Mouse (Mus musculus) adrenal gland, adult 8-10 months (tissue): ENCODE data around the gene Spib. TPM values are rescaled to one million over a fixed set of nuclear protein-coding genes. Genes with fewer than 3 reads are reported as not detected.

ENCODE experiments used
- DNase-seq: peaks from one replicate; pipeline ENCODE4 v3.0.0; 2022
- total RNA-seq, 4 experiments: library from RNA; stranded (reverse); gene quantifications; 2 replicates each; pipeline ENCODE4 v1.2.4; 2022

Spib gene
- total RNA-seq, 4 experiments from 2014 or later, result 0.32 to 0.77 (median 0.43) TPM

DNA sequence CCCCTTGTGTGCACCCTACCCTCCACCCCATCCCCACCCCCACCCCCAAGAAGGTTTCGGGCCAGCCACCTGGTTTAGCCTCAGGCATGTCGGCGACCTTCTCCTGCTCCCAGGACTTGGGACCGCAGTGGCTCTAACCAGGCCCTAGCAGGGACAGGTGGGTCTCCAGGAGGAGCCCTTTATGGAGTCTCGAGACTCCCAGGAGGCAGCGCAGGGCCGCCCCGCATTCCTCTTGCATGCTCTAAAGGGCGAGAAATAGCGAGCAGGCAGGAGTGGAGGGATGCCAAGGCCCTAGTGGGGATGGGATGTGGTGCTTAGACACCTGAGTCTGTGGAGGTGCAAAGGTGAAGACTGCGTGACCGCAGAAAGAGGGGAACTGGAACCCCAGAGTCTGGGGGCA lies 7.4 kb downstream of the Spib start, which contains the start of gene Mybpc2:
Gene Mybpc2 (minus strand): TSS at position 155 of the 400 bp plus-strand sequence.
- no peak for DNase-seq

- no peak for DNase-seq
These were observed 8.8 kb downstream of the Spib start for GRCm38 (mm10) chr7:44523056-44523455.

GRCm38 (mm10) chr7:44521710-44522109 lies 10.2 kb downstream of the Spib start:
- DNase-seq, result no peak

DNA sequence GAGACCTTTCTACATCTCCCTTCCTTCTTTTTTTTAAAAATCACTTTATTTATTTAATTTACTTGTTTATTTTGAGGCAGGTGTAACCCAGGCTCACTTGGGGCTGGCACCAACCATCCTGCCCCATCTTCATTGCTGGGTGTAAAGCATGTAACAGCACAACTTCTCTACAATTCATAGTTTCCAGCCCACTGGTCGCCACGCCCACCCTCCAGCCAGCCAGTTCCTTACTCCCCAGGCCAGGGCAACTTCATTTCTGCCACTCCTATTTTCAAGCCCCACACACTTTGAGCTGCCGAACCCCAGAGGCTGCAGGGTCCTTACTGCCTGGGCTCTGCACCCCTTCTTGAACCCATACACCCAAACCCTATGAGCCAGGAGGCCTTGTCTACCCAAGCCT lies 10.9 kb downstream of the Spib start:
- DNase-seq, result no peak

DNA sequence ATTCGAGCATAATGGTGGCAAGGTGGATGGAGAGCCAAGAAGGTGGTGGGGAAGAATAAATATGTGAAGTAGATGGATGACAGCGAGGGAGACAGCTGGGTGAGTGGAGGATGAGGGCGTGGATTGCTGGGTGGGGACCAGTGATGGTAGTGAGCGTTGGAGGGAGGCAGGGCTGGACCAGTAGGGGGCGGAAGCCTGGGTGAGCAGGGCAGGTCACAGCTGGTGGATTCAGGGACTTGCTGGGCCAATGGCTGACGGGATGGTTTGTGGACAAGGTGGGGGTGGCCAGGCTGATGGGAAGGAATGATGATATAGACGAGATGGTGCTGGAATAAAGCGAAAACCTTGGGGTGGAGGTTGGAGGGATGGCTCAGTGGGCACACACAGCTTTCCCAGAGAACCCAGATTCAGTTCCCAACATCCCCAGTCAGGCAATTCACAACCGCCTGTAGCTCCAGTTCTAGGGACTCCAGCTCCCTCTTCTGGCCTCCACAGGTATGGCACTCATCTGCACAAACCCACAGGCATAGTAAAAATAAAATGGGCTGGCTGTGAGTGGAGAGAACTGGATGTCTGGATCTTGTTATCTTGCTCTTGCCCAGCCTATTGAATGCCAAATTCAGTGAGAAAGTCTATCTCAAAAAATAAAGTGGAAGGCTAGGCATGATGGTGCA lies 12.5 kb downstream of the Spib start:
- no peak for DNase-seq

DNA sequence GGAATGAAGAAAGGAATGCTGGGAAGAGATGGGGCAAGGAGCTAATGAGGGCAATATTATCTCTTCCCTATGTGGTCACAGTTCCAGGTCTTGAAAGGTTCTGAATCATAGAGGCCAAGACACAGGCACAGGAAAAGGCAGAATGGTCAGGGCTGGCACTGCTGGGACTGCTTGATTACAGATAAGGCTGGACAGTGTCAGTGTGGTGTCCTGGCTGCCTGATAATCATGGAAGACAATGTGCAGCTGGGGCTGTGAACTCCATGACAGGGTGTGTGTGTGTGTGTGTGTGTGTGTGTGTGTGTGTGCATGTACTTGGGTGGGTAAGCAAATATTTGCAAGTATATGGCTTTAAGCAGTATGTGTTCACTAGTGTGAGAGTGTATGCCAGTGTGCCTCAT lies 24.4 kb downstream of the Spib start:
- DNase-seq, result no peak

- no peak for DNase-seq
These were observed 30.2 kb downstream of the Spib start for GRCm38 (mm10) chr7:44501563-44502115.

DNA sequence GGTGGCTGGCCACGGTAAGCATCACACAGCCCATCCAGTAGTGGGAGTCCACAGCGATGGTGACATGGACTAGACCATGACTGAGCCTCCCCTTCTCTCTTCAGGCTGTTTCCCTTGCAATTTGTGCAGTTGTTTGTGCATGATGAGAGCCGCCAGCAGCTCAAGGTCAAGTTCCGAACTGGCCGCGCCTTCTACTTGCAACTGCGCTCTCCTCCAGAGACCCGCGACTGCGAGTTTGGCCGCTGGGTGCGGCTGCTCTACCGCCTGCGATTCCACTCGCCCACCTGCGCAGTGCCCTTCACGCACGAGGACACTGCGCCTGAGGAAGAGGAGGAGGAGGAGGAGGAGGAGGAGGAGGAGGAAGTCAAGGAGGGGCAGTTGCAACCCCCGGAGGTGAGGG lies 31.8 kb downstream of the Spib start:
- no peak for DNase-seq

GRCm38 (mm10) chr7:44498922-44499321 lies 32.9 kb downstream of the Spib start:
- no peak for DNase-seq

- DNase-seq, result no peak
These were observed 34.4 kb downstream of the Spib start for GRCm38 (mm10) chr7:44497361-44498055.

DNA sequence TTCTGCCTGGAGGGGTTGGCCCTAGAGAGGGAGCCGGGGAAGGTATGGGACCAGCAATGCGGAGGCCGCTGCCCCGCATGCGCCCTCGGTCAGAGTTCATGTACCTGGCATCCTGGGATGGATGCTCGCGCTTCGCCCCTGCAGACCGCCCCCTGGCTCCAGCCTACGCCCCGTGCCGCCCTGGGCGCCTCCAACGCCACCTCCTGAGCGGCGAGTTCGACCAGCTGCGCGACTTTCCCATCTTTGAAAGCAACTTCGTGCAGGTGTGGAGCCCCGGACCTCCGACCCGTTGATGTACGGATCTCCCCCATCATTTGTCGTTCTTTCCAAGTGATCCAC lies 35.1 kb downstream of the Spib start:
- no peak for DNase-seq

GRCm38 (mm10) chr7:44495992-44496770 lies 35.7 kb downstream of the Spib start, which contains the start of the genes Emc10 and Fam71e1:
Gene Emc10, minus strand, starts transcription at chr7:44496529.
Gene Fam71e1, plus strand, starts transcription at chr7:44496581.
- DNase-seq, result peak; percentile 96

DNA sequence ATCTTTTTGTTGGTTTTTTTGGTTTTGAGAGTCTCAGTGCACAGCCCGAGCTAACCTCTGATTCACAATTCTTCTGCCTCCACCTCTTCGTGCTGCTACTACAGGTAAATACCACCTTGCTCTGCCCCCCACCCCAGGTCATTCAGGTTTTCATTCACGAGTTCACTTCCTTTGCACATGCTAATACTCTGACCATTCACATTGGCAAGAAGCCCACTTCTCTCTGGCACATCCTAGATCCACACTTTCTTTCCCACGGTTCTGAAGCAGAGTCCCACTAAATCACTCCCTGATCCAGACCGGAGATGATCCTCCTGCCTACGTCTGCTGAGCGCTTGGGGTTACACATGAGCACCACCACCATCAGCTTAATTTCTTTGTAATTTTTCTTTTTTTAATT lies 36.8 kb downstream of the Spib start:
- no peak for DNase-seq

DNA sequence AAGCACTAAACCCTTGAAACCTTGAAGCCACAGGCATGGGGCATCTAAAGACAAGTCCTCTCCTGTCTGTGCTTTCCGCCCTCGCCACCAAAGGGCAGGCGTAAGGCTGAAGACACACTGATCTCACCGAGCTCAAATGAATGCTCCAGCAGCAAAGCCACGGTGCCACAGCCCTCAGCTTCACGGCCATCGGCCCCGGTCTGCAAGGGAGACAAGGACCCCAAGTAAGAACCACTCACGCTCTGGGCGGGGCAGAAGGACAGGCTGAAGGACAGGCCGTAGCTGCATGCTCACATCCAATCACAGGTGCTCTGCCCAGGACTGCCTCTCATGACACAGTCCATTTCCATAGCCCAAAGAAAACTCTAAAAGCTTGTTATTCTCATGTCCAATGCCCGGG lies 37.2 kb downstream of the Spib start:
- no peak for DNase-seq

DNA sequence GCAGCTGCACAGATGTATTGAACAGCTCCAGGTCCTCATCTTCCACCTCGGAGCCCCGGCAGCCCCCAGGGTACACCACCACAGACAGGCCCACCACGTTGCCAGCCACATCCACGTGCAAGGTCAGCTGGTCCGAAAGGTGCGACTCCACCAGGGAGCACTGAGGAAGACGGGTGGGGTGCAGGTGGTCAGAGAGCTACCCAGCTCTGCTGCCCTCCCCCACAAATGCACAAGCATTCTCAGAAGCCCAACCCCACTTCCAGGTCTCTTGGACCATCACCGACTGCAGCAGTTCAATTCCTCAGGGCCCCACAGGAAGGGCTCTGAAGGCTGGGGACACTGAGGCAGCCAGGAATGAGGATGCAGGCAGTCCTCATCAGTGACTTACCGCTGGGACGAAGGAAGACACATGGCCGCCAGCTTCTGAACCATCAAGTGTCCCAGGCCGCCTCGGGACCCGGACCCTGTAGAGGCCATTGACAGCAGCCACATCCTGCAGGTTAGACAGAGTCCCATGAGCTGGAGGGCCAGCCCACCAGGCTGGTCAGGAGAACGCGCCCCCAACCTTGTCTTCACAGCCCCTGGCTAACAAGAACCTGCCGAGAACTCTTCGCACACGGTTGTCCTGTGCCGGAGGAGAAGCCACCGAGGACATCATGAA lies 39.6 kb downstream of the Spib start:
- no peak for DNase-seq

- no peak for DNase-seq
These were observed 40.5 kb downstream of the Spib start for GRCm38 (mm10) chr7:44491391-44491790.

GRCm38 (mm10) chr7:44490281-44490680 lies 41.6 kb downstream of the Spib start:
- DNase-seq, result no peak

- no peak for DNase-seq
These were observed 43.3 kb downstream of the Spib start for GRCm38 (mm10) chr7:44488545-44488944.

GRCm38 (mm10) chr7:44487936-44488335 lies 43.9 kb downstream of the Spib start:
- no peak for DNase-seq

GRCm38 (mm10) chr7:44486927-44487575 lies 44.8 kb downstream of the Spib start:
- no peak for DNase-seq

DNA sequence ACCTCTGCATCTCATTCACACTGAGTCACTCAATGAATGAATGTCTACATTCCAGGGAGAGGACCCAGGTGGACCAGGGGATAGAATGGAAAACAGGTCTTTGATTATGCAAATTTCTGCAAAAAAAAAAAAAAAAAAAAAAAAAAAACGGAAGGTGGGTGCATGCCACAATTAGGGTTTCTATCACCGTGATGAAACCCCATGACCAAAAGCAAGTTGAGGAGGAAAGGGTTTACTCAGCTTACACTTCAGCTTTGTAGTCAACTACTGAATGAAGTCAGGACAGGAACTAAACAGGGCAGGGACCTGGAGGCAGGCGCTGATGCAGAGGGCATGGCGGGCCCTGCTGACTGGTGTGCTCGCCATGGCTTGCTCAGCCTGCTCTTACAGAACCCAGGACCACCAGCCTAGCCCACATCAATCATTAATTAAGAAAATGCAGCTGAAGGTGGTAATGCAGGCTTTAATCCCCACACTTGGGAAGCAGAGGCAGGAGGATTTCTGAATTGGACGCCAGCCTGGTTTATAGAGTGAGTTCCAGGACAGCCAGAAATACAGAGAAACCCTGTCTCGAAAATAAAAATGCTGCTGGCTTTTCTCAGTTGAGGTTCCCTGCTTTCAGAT lies 46.2 kb downstream of the Spib start:
- no peak for DNase-seq
